Mouse (Mus musculus) testis, adult 2 months (tissue): ENCODE results near the gene Hoxa13. TPM values are rescaled to one million over a fixed set of nuclear protein-coding genes. Genes with fewer than 3 reads are reported as not detected.

ENCODE experiments used
- H3K27ac ChIP-seq: fragments of 200-500 bp; 2 replicates; pipeline ENCODE4 v1.5.1; 2012; ENCODE audit warnings: low read depth, low read length; ENCODE audit not compliant: control insufficient read depth, insufficient read depth
- H3K27me3 ChIP-seq: fragments of 200-500 bp; 2 replicates; pipeline ENCODE4 v1.6.1; 2012; ENCODE audit warnings: mild to moderate bottlenecking, low read length, moderate library complexity; ENCODE audit not compliant: control insufficient read depth, insufficient read depth
- H3K36me3 ChIP-seq: fragments of 200-500 bp; 2 replicates; pipeline ENCODE4 v1.6.1; 2012; ENCODE audit warnings: mild to moderate bottlenecking, low read length; ENCODE audit not compliant: control insufficient read depth, insufficient read depth
- H3K4me1 ChIP-seq: fragments of 200-500 bp; 2 replicates; pipeline ENCODE4 v1.6.1; 2012; ENCODE audit warnings: low read length; ENCODE audit not compliant: control insufficient read depth, insufficient read depth
- H3K4me3 ChIP-seq: fragments of 200-500 bp; 2 replicates; pipeline ENCODE4 v1.5.1; 2012; ENCODE audit warnings: low read depth, mild to moderate bottlenecking, low read length, moderate library complexity, mixed read lengths; ENCODE audit not compliant: control insufficient read depth
- CTCF ChIP-seq: fragments of 200-500 bp; IDR thresholded peaks from 2 replicates; pipeline ENCODE4 v1.5.1; 2012; ENCODE audit warnings: low read depth, mild to moderate bottlenecking, inconsistent platforms, low read length, moderate library complexity; ENCODE audit not compliant: control insufficient read depth, insufficient read depth, insufficient replicate concordance
- POLR2A ChIP-seq: fragments of 200-500 bp; IDR thresholded peaks from 2 replicates; pipeline ENCODE4 v1.6.1; 2012; ENCODE audit warnings: low read depth, mild to moderate bottlenecking, inconsistent platforms, low read length, moderate library complexity; ENCODE audit not compliant: control insufficient read depth
- polyA plus RNA-seq: library from polyadenylated mRNA; depleted of rRNA; stranded (reverse); fragments of >200 nt; gene quantifications from 2 replicates; pipeline ENCODE4 v1.2.3, GENCODE M21; 2012

The Hoxa13 gene
- polyA plus RNA-seq, 1 experiment = not detected

DNA sequence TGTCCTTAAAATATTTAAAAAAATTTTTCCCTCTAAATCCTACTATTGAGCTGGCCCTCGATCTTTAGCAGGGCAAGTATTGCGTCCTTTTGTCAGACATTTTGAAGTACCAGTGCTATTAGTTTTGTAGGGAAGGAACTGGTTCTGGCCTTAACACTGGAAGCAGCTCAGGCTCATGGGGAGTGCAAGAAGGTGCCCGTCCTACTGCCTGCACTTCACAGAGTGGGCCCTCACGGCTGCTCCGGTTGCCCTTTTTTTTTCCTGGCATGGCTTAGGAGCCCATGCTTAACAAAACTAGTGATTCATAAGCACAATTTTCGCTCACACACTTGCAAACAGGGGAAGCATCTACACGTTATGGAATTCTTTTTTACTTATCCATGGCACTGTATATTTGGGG lies 21.7 kb downstream of the Hoxa13 start:
- H3K4me3 ChIP-seq = no peak overlapping the region
- no peak overlapping the region for H3K27ac ChIP-seq
- H3K36me3 ChIP-seq = no peaks in the 10 kb centered on the region
- TF ChIP-seq CTCF (no peak), POLR2A (no peak)
- H3K27me3 ChIP-seq = peaks cover 14% of the 10 kb centered on the region
- peaks cover 6% of the 10 kb centered on the region for H3K4me1 ChIP-seq

DNA sequence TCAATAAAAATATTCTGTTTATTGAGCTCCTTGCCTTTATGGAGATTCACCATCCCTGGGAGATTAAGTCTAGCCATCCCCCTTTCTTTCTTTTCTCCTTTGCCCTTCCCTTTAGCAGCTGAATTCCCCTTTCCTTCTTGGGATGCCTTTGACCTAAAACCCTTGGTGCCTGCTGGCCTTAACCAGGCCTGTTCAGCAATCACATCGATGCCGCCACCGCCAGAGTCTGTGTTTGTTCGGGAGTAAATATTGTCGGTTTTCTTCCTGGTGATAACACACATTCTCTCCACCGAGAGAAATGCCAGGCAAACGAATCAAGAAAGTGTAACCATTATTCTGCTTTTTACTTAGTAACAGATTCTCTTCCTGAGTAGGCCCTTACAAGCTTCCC lies 22.5 kb downstream of the Hoxa13 start:
- Histone ChIP-seq H3K27ac (no peak overlapping the region), H3K36me3 (no peaks in the 10 kb centered on the region), H3K27me3 (peaks cover 10% of the 10 kb centered on the region), H3K4me3 (no peak overlapping the region), H3K4me1 (peaks cover 3% of the 10 kb centered on the region)
- TF ChIP-seq POLR2A (no peak), CTCF (no peak)

DNA sequence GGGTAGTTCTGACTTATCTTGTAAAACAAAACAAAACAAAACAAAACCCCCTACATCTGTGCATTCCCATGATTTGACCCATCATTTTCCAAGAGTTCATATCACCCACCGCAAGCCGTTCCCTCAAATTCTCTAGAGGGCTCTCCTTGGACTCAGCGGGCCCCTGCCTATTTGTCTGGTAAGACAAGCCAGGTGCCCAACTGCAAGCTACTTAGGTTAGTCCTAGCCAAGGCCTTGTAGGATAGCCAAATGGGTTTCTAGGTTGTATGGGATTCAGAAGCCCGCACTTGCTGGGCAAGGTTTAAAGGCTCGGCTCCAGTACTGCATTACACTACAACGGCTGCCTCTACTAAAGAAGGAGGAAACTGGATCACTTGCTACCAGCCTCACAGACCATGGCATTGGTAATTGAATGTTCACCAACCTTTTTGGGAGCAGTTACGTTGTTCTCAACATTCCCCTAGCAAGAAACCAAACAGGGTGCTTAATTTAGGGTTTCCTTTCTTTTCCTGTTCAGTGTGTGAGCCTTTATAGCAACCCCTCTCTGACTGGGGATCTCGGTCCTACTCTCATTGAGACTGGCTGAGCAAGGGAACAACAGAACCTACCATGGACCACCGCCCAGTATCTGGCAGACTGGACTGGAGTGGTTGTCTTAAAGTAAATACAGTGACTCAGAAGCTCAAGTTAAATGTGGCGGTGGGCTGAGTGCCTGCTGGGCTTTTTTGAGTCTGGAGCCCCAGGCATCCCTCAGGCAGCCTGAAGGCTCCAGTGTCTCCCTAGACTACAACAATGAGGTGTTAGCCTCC lies 23.1 kb downstream of the Hoxa13 start:
- H3K4me3 ChIP-seq = no peak overlapping the region
- H3K36me3 ChIP-seq = no peaks in the 10 kb centered on the region
- H3K27ac ChIP-seq = no peak overlapping the region
- peaks cover 3% of the 10 kb centered on the region for H3K4me1 ChIP-seq
- H3K27me3 ChIP-seq = peaks cover 14% of the 10 kb centered on the region
- TF ChIP-seq POLR2A (no peak), CTCF (no peak)

DNA sequence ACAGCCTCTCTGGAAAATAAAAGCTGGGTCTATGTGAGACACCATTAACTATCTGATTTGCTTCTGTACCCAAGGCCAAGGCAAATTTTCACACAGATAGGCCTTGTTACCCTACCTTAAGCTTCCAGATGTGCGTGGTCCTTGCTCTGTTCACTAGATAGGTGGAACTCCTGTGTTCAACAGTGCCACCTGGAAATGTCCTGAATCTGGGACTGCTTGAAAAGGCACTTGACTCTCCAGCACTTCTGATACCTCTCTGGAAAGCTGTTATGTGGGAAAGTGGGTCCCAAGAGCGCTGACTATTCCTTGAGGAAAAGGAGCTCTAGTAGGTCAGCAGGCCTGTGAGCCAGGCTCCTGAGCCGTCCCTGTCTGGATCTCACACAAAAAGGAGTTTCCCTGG lies 23.9 kb downstream of the Hoxa13 start:
- peaks cover 3% of the 10 kb centered on the region for H3K4me1 ChIP-seq
- no peak overlapping the region for H3K4me3 ChIP-seq
- no peaks in the 10 kb centered on the region for H3K36me3 ChIP-seq
- H3K27me3 ChIP-seq = peaks cover 18% of the 10 kb centered on the region
- TF ChIP-seq POLR2A (no peak), CTCF (no peak)
- no peak overlapping the region for H3K27ac ChIP-seq

DNA sequence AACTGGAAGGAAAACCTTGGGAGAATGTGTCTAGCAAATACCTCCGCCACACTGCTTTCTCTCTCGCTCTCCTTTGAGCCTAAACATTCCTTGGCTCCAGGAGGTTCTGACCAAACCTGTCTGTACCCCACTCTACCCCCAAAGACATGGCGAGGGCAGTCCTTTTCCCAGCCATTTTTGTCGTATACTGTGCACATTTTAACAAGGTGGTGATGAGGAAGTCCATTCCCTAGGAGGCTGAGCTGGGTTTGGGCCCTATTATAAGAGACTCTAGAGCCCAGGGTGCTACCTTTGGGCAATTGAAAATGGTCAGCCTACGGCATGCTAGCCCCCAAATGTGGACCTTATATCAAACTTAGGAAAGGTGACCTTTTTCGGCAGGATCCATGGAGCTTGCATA lies 24.8 kb downstream of the Hoxa13 start:
- no peak overlapping the region for H3K4me3 ChIP-seq
- no peaks in the 10 kb centered on the region for H3K36me3 ChIP-seq
- peaks cover 19% of the 10 kb centered on the region for H3K27me3 ChIP-seq
- peaks cover 3% of the 10 kb centered on the region for H3K4me1 ChIP-seq
- no peak overlapping the region for H3K27ac ChIP-seq
- no peak for TF ChIP-seq POLR2A
- no peak for TF ChIP-seq CTCF

DNA sequence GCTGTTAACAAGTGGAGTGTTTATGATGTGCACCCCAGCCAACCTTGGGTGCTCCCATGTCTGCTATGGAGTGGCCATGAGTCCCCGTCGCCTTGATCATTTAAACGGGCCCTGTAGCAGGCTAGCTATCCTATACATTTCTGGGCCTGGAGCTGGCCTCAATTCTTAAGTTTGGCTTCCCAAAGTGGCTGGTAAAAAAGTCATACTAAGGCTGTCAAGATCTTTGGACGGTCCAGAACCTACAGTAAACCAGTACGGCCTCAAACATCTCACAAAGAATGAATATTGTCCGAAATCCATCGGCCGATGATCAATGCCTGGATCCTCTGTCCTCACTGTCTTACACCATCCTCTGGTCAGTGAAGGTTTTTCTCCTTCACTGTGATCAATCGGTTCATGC lies 25.4 kb downstream of the Hoxa13 start:
- TF ChIP-seq CTCF = no peak
- no peak for TF ChIP-seq POLR2A
- no peak overlapping the region for H3K4me3 ChIP-seq
- H3K27ac ChIP-seq = no peak overlapping the region
- H3K36me3 ChIP-seq = no peaks in the 10 kb centered on the region
- H3K27me3 ChIP-seq = peaks cover 23% of the 10 kb centered on the region
- peaks cover 3% of the 10 kb centered on the region for H3K4me1 ChIP-seq

DNA sequence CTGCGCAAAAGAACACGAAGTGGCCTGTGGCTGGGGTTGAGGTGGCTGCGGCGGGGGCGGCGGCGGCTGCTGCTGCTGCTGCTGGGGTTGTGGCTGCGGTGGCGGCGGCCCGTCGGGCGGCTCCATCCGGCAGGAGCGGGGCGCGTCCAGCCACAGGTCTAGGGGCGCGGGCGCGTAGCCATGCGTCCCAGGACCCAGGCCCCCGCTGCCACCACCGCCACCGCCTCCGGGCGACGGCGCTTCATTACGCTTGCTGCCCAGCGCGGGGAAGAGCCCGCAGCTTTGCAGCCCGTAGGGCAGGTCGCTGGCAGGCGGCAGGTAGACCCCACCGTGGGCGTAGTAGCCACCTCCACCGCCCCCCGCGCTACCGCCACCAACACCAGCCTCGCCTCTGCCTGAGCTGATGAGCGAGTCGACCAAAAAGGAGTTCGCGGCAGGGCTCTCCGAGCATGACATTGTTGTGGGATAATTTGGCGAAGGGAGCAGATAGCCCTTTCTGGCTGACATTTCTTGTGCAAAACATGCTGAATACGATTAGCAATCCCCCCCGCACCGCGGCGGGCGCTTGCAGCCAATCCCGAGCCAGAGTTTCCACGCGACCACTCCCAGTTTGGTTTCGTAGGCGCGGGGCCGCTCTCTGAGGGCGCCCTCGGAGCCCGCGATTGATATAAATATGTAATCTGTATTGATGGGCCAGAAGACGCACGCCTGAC lies 26.1 kb downstream of the Hoxa13 start:
- Histone ChIP-seq H3K4me3 (peak overlapping the region; percentile 11; the same call in 1 of the 2 replicates), H3K27ac (no peak overlapping the region), H3K27me3 (peaks cover 23% of the 10 kb centered on the region), H3K4me1 (peaks cover 3% of the 10 kb centered on the region), H3K36me3 (no peaks in the 10 kb centered on the region)
- TF ChIP-seq POLR2A (no peak), CTCF (no peak)
